Mouse (Mus musculus) limb, embryonic 13.5 days (tissue): ENCODE measurements around the gene Sel1l2. TPM values are rescaled to one million over a fixed set of nuclear protein-coding genes. Genes with fewer than 3 reads are reported as not detected.
"Not testable (repeated sequence)": the region's sequence is repeated elsewhere in the genome, so short reads cannot be mapped to it uniquely, and the experiment has no call there.

ENCODE experiments used
- ATAC-seq: fragments of 200-750 bp; cut with Nextera tagmentation; 2 replicates; pipeline ENCODE4 v1.8.0; 2017; ENCODE audit warnings: low read depth, moderate number of reproducible peaks, moderate TSS enrichment; ENCODE audit not compliant: low FRiP score
- H3K27ac ChIP-seq: fragments of 300-500 bp; sonication (generic); 2 replicates; pipeline ENCODE4 v1.5.1; 2015; ENCODE audit warnings: inconsistent platforms, mild to moderate bottlenecking, moderate library complexity
- H3K27me3 ChIP-seq: fragments of 300-500 bp; sonication (generic); 2 replicates; pipeline ENCODE4 v1.6.1; 2015; ENCODE audit warnings: mild to moderate bottlenecking, inconsistent platforms
- H3K36me3 ChIP-seq: fragments of 300-500 bp; sonication (generic); 2 replicates; pipeline ENCODE4 v1.6.1; 2015; ENCODE audit warnings: inconsistent platforms, mild to moderate bottlenecking, moderate library complexity
- H3K4me1 ChIP-seq: fragments of 300-500 bp; sonication (generic); 2 replicates; pipeline ENCODE4 v1.6.1; 2015; ENCODE audit warnings: inconsistent platforms
- H3K4me2 ChIP-seq: fragments of 300-500 bp; sonication (generic); replicated peaks from 2 replicates; pipeline ENCODE4 v1.6.1; 2015; ENCODE audit warnings: inconsistent platforms, mild to moderate bottlenecking, moderate library complexity
- H3K4me3 ChIP-seq: fragments of 300-500 bp; sonication (generic); 2 replicates; pipeline ENCODE4 v1.5.1; 2015; ENCODE audit warnings: moderate library complexity, mild to moderate bottlenecking, inconsistent platforms
- H3K9ac ChIP-seq: fragments of 300-500 bp; sonication (generic); 2 replicates; pipeline ENCODE4 v1.6.1; 2015; ENCODE audit warnings: mild to moderate bottlenecking, inconsistent platforms
- H3K9me3 ChIP-seq: fragments of 300-500 bp; sonication (generic); 2 replicates; pipeline ENCODE4 v1.6.1; 2016; ENCODE audit warnings: inconsistent platforms
- WGBS: fragments of 180-500 bp; shearing (Covaris S2); methylation state at CpG from one replicate; pipeline ENCODE4 v1.1.7; 2015; 5-methylcytosine and 5-hydroxymethylcytosine counted together
- polyA plus RNA-seq: library from polyadenylated mRNA; unstranded; fragments of >200 nt; fragmentation: Nextera tagmentation; extraction: Ambion mirVana; gene quantifications from 2 replicates; pipeline ENCODE4 v1.2.1, GENCODE M21; 2015

The Sel1l2 gene
- polyA plus RNA-seq, 1 experiment from 2014 or later, result not detected

DNA sequence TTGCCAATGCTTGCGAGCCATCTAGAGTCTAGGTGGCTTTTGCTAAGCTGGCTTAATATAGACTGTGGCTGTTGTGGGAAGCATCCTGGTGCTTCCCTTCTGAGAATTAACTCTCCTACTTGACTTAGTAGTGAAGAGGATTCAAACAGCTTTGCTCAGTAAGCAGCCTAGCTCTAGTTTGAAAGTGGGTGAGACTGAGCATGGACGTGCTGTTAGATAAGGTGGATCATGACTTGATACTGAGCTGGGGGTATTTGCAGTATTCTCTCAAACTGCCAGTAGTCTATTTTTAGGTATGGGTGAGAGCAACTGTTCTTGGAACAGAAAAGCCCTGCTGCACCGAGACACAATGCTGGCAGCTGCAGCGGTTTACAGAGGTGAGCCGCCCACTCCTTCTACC is 186.9 kb downstream of the Sel1l2 start:
- no peak overlapping the region for H3K4me3 ChIP-seq

DNA sequence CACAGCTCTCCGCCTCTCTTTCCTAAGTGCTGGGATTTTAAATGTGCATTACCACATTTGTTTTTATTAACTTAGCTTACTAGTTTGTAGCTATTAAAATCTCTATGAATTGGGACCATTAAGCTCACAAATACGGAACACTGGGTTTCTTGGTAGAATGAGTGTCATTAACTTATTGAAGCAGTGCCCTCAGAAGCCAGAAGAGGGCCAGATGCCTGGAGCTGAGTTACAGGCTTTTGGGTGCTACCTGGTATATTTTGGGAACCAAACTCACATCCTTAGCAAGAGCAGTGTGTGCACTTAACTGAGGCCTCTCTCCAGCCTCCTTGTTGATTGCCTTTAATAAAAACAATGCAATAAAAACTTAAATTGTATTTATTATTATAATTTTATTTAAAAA is 188.8 kb downstream of the Sel1l2 start:
- Histone ChIP-seq H3K4me1 (no peaks in the 10 kb centered on the region), H3K9me3 (no peaks in the 10 kb centered on the region), H3K4me2 (no peak overlapping the region), H3K36me3 (peaks cover 58% of the 10 kb centered on the region), H3K27ac (no peak overlapping the region), H3K4me3 (no peak overlapping the region), H3K9ac (no peak overlapping the region), H3K27me3 (no peaks in the 10 kb centered on the region)
- 66% methylated on average over 2 of the region's 2 CpGs for WGBS
- no peak for ATAC-seq

More for the DNA sequence above, 186.9 kb downstream of the Sel1l2 start:
- Histone ChIP-seq H3K9me3 (no peaks in the 10 kb centered on the region), H3K27ac (no peak overlapping the region), H3K27me3 (no peaks in the 10 kb centered on the region), H3K4me1 (no peaks in the 10 kb centered on the region), H3K9ac (no peak overlapping the region), H3K4me2 (no peak overlapping the region), H3K36me3 (peaks cover 64% of the 10 kb centered on the region)
- ATAC-seq, result no peak
- 88% methylated on average over 5 of the region's 5 CpGs for WGBS

DNA sequence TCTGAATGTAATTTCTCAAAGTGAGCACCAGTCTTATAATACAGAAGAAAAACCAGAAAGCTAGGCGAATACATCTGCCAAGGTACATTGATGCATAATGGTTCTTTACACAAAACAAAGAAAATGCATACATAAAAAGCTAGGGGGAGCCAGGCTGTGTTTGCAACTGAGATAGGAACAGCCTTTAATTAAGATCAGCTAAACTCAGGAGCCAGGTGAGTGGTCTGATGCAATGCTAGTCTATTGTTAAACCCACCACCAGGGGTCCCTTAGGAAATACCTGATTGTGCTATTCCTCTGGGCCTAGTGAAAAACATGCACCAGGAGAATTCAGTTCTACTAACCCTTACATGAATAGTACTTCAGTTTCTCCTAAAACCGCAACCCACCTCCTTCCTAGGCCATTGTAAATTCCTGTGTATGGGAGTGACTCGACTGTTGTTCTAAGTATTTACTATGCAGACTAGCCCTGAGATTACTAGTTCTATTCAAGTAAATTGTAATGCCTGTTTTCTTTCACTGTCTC is 203.8 kb downstream of the Sel1l2 start:
- not testable (repeated sequence) for H3K4me2 ChIP-seq, H3K27me3 ChIP-seq, H3K9ac ChIP-seq, H3K27ac ChIP-seq, ATAC-seq, H3K4me1 ChIP-seq, H3K9me3 ChIP-seq, H3K4me3 ChIP-seq
- WGBS, result 92% methylated on average over 3 of the region's 3 CpGs
- H3K36me3 ChIP-seq, result peaks cover 46% of the 10 kb centered on the region

Other genes starting within 250 kb of the Sel1l2 start
- gene Gm17374, start 237.7 kb downstream of the Sel1l2 start, polyA plus RNA-seq, result not detected in 2 replicates
- gene Esf1, start 219.1 kb downstream of the Sel1l2 start, polyA plus RNA-seq, result 27.3 and 30.3 TPM in 2 replicates
- 29.1 and 32.1 TPM in 2 replicates for gene Ndufaf5, start 219.1 kb downstream of the Sel1l2 start, polyA plus RNA-seq
- gene Macrod2, start 5.6 kb upstream of the Sel1l2 start, polyA plus RNA-seq, result 34.4 and 36.9 TPM in 2 replicates